Mouse (Mus musculus) urinary bladder, postnatal 10 days (tissue): ENCODE measurements around the gene Gm17657.

ENCODE experiments used
- DNase-seq: peaks from one replicate; pipeline ENCODE4 v3.0.0; 2022; ENCODE audit warnings: low spot score

Gm17657 gene

GRCm38 (mm10) chr17:29549543-29550428 lies at the start of gene Gm17657, which contains the start of gene Tbc1d22b:
Gm17657 (minus strand) TSS chr17:29549638.
Tbc1d22b (plus strand) TSS chr17:29549785.
- DNase-seq: peak; percentile 79

DNA sequence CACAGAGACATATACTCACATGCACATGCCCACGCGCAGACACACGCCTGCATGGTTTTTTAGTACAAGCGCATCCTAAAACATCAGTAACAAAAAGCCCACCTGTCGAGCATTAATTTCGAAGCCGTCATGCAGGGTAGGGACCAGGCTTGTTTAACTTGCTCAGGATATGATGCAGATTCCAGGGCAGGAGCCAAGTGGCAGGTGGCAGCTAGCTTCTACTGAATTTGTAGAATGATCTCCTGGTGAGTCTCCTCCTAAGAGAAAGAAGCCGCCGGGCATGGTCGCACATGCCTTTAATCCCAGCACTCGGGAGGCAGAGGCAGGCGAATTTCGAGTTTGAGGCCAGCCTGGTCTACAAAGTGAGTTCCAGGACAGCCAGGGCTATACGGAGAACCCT lies 49.6 kb upstream of the Gm17657 start:
- DNase-seq: no peak

- no peak for DNase-seq
Measured at GRCm38 (mm10) chr17:29596771-29597132, 47.3 kb upstream of the Gm17657 start.

GRCm38 (mm10) chr17:29595891-29596770 lies 46.7 kb upstream of the Gm17657 start:
- no peak for DNase-seq

GRCm38 (mm10) chr17:29589221-29589898 lies 39.9 kb upstream of the Gm17657 start:
- no peak for DNase-seq

GRCm38 (mm10) chr17:29586921-29587320 lies 37.5 kb upstream of the Gm17657 start:
- no peak for DNase-seq

DNA sequence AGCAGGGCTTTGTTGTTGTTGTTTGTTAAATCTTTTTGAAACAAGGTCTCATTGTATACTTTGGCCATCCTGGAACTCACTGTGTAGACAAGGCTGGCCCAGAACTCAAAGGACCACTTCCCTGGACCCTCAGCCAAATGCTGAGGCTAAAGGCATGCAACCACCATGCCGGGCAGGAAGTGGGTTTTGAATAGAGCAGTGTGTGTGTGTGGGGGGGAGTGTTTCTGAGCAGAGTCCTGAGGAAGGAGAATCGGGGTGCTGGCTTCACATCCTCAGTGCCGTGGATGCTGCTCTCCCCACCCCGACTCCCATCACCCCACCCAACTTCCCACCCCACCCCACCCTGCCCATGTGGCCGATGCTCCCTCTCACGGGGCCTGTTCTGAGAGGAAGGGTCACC lies 36.0 kb upstream of the Gm17657 start:
- DNase-seq: no peak

- no peak for DNase-seq
Measured at GRCm38 (mm10) chr17:29584737-29585136, 35.3 kb upstream of the Gm17657 start.

- no peak for DNase-seq
Measured at GRCm38 (mm10) chr17:29584306-29584705, 34.9 kb upstream of the Gm17657 start.

GRCm38 (mm10) chr17:29583569-29583968 lies 34.1 kb upstream of the Gm17657 start:
- DNase-seq: no peak

DNA sequence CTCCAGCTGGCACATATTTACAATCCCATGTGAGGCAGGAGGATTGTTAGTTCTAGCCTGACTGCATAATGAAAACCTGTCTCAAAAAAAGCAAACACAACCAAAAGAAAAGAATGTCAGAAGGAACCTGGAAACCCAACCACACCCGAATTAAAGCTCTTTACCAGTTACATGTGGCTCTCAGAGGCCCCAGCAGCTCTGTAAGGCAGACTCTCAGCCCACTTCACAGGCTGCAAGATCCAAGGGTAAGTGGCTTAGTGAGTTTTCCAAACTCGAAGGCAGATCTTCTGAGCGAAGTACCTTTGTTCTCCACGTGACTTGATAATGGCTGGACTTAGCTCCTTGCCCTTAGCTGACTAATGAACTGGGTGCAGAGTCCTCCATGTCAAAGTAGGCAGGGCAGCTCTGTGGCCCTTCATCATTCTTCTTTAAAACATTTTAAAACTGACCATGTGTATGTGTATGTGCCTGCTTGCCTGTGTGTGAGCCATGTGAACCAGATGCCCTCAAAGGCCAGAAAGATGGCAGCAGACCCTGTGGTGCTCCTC lies 30.2 kb upstream of the Gm17657 start:
- no peak for DNase-seq

- DNase-seq: no peak
Measured at GRCm38 (mm10) chr17:29569831-29570230, 20.4 kb upstream of the Gm17657 start.

- no peak for DNase-seq
Measured at GRCm38 (mm10) chr17:29568435-29568834, 19.0 kb upstream of the Gm17657 start.

- DNase-seq: no peak
Measured at GRCm38 (mm10) chr17:29565521-29565920, 16.1 kb upstream of the Gm17657 start.

- no peak for DNase-seq
Measured at GRCm38 (mm10) chr17:29558476-29558875, 9.0 kb upstream of the Gm17657 start.

DNA sequence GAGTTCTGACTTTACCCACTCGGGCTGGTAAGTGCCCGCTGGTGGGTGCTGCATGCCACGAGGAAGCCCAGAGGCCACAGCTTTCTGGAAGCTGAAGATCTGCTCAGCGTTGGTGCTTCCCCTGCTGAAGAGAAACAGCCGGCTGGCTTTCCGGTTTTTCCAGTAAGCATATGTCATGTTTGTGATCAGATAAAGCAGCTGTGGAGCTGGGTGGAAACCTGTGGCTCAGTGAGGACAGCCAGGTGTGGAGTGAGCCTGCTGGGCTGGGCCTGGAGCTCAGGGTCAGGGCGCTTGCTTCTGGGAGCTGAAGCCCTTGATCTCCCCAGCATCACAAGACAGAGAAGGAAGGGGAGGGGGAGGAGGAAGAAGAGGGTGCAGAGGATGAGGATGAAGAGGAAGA lies 7.5 kb upstream of the Gm17657 start:
- no peak for DNase-seq

GRCm38 (mm10) chr17:29556456-29556855 lies 7.0 kb upstream of the Gm17657 start:
- DNase-seq: no peak

- DNase-seq: no peak
Measured at GRCm38 (mm10) chr17:29554176-29554575, 4.7 kb upstream of the Gm17657 start.

DNA sequence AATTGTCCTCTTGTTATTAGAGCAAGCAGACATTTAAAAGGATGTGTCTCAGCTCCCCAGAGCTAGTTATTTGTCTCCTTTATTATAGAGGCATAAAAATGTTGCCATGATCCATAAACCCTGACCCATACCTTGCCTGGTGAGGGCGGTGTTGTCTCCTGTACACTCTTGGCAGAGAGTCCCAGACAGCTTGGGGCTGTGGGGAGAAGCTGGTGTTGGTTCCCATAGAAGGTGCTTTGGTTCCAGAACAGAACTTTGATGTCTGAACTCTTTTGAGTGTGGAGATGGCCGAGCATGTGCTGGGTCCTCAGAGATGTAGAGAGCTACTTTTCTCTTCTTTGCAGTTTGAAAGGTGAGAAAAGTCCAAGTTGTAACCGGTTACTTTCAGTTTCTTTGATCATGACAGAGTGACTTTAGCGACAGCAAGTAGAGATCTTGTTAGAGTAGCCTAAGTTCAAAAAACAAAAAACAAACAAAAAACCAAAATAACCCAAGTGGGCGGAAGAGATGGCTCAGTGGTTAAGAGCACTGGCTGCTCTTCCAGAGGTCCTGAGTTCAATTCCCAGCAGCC lies 2.8 kb upstream of the Gm17657 start, which contains the start of gene Tmem217:
Gene Tmem217 (minus strand): TSS at position 224 of the 571 bp plus-strand sequence.
- no peak for DNase-seq

DNA sequence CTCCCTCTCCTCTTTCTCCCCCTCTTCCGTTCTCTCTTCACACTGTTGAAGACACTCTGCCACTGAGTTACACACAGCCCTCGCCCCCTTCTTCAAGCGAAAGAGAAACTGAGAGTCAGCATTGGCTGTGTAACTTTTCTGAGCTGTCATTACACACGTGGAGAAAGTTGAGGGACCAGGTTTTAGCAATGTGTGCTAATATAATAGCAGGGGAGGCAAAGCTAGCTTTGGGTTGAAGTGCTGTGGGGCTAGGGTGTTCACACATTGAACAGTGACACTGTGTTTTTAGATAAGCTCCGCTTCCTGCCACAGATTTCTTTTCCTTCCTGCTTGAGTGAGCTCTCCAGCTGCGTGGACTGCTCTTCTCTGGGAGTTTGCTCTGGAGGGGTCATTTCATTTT lies 1.6 kb upstream of the Gm17657 start:
- DNase-seq: no peak

DNA sequence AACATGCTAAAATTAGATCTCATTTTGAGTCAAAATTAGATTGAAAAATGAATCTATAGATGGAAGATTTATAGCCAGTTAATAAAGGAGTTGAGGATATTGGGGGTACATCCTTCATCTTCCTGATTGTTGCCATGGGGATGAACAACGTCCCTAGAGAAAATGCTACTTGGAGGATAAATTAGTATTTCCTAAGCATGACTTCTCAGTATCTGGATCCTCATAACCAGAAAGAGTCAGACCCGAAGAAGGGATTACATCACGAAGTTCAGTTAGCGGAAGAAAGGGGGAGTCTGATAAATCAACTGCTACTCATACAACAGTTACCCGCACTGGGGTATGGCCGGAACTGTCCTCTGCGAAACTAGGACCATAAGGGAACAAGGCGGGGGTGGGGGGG lies 444 bp downstream of the Gm17657 start:
- DNase-seq: no peak

DNA sequence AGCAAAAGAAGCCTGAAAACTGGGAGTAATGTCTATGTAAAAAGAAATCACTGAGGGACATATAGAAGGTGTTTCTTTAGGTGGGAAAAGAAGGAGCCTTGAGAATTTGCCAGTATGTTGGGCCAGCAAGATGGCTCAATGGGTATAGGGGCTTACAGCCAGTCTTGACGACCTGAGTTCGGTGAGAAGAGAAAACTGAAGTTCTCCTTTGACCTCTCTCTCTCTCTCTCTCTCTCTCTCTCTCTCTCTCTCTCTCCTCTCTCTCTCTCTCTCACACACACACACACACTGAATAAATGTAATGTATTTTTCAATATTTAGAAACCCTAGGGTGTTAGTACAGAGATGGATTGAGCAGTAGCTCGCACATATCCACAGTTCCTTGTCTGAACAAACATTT lies 944 bp downstream of the Gm17657 start:
- DNase-seq: no peak
